Mouse (Mus musculus): ENCODE results near the gene Vtn. TPM values are rescaled to one million over a fixed set of nuclear protein-coding genes. Genes with fewer than 3 reads are reported as not detected.
A peak's percentile ranks its signal among the peaks of the same experiment; 100 is the strongest.
"Not testable (repeated sequence)": the region's sequence is repeated elsewhere in the genome, so short reads cannot be mapped to it uniquely, and the experiment has no call there.

Gene Vtn
- polyA plus RNA-seq, 1 experiment from 2014 or later: 0.39 TPM

GRCm38 (mm10) chr11:78522481-78522997 is 23.6 kb downstream of the Vtn start:
- H3K9me3 ChIP-seq: no peaks in the 10 kb centered on the region
- peaks cover 100% of the 10 kb centered on the region for H3K36me3 ChIP-seq
- H3K27me3 ChIP-seq: no peaks in the 10 kb centered on the region
- H3K9ac ChIP-seq: no peak overlapping the region
- ATAC-seq (ENCODE audit: low FRiP score, low read depth): no peak
- no peaks in the 10 kb centered on the region for H3K4me1 ChIP-seq
- no peak overlapping the region for H3K4me3 ChIP-seq
- H3K4me2 ChIP-seq (replicated peaks): no peak overlapping the region
- no peak overlapping the region for H3K27ac ChIP-seq
- WGBS: 89% methylated on average over 1 of the region's 1 CpGs

GRCm38 (mm10) chr11:78523241-78523955 is 24.5 kb downstream of the Vtn start:
- H3K36me3 ChIP-seq: peaks cover 100% of the 10 kb centered on the region
- H3K9me3 ChIP-seq: no peaks in the 10 kb centered on the region
- no peak overlapping the region for H3K9ac ChIP-seq
- no peaks in the 10 kb centered on the region for H3K4me1 ChIP-seq
- ATAC-seq (ENCODE audit: low FRiP score, low read depth): no peak
- no peak overlapping the region for H3K4me3 ChIP-seq
- WGBS: 90% methylated on average over 9 of the region's 9 CpGs
- no peaks in the 10 kb centered on the region for H3K27me3 ChIP-seq
- no peak overlapping the region for H3K4me2 ChIP-seq (replicated peaks)
- H3K27ac ChIP-seq: no peak overlapping the region

- Histone ChIP-seq H3K9ac (no peak overlapping the region), H3K4me2 (replicated peaks) (no peak overlapping the region), H3K9me3 (no peaks in the 10 kb centered on the region), H3K4me3 (no peak overlapping the region), H3K4me1 (no peaks in the 10 kb centered on the region), H3K36me3 (peaks cover 100% of the 10 kb centered on the region), H3K27me3 (no peaks in the 10 kb centered on the region), H3K27ac (no peak overlapping the region)
- 81% methylated on average over 2 of the region's 2 CpGs for WGBS
- ATAC-seq (ENCODE audit: low FRiP score, low read depth): no peak
Observed at GRCm38 (mm10) chr11:78524838-78525237, 25.9 kb downstream of the Vtn start.

- Histone ChIP-seq H3K4me2 (replicated peaks) (no peak overlapping the region), H3K4me1 (no peaks in the 10 kb centered on the region), H3K9me3 (no peaks in the 10 kb centered on the region), H3K9ac (no peak overlapping the region), H3K27ac (no peak overlapping the region), H3K4me3 (no peak overlapping the region), H3K27me3 (no peaks in the 10 kb centered on the region), H3K36me3 (peaks cover 79% of the 10 kb centered on the region)
- WGBS: 91% methylated on average over 9 of the region's 9 CpGs
- no peak for ATAC-seq (ENCODE audit: low FRiP score, low read depth)
Observed at GRCm38 (mm10) chr11:78528714-78529113, 29.8 kb downstream of the Vtn start.

GRCm38 (mm10) chr11:78530001-78530400 is 31.1 kb downstream of the Vtn start:
- WGBS: 93% methylated on average over 12 of the region's 12 CpGs
- H3K4me3 ChIP-seq: no peak overlapping the region
- no peaks in the 10 kb centered on the region for H3K9me3 ChIP-seq
- H3K9ac ChIP-seq: no peak overlapping the region
- peaks cover 9% of the 10 kb centered on the region for H3K4me1 ChIP-seq
- H3K27ac ChIP-seq: no peak overlapping the region
- H3K4me2 ChIP-seq (replicated peaks): no peak overlapping the region
- peaks cover 66% of the 10 kb centered on the region for H3K36me3 ChIP-seq
- no peak for ATAC-seq (ENCODE audit: low FRiP score, low read depth)
- no peaks in the 10 kb centered on the region for H3K27me3 ChIP-seq

GRCm38 (mm10) chr11:78531046-78531445 is 32.2 kb downstream of the Vtn start:
- no peak for ATAC-seq (ENCODE audit: low FRiP score, low read depth)
- Histone ChIP-seq H3K27ac (no peak overlapping the region), H3K27me3 (no peaks in the 10 kb centered on the region), H3K4me2 (replicated peaks) (no peak overlapping the region), H3K4me1 (peaks cover 12% of the 10 kb centered on the region), H3K4me3 (no peak overlapping the region), H3K9ac (no peak overlapping the region), H3K9me3 (no peaks in the 10 kb centered on the region), H3K36me3 (peaks cover 56% of the 10 kb centered on the region)
- 77% methylated on average over 6 of the region's 6 CpGs for WGBS

- H3K27ac ChIP-seq; H3K4me3 ChIP-seq; H3K4me2 ChIP-seq (replicated peaks); ATAC-seq (ENCODE audit: low FRiP score, low read depth); H3K27me3 ChIP-seq; H3K9me3 ChIP-seq; H3K9ac ChIP-seq: not testable (repeated sequence)
- H3K4me1 ChIP-seq: peaks cover 12% of the 10 kb centered on the region
- H3K36me3 ChIP-seq: peaks cover 51% of the 10 kb centered on the region
- 89% methylated on average over 10 of the region's 10 CpGs for WGBS
Observed at GRCm38 (mm10) chr11:78531515-78531914, 32.6 kb downstream of the Vtn start.

GRCm38 (mm10) chr11:78534516-78534915 is 35.6 kb downstream of the Vtn start:
- Histone ChIP-seq H3K4me1 (peaks cover 26% of the 10 kb centered on the region), H3K4me2 (replicated peaks) (peak overlapping the region; percentile 82), H3K36me3 (peaks cover 33% of the 10 kb centered on the region), H3K9ac (peak overlapping the region; percentile 79), H3K9me3 (no peaks in the 10 kb centered on the region), H3K27ac (no peak overlapping the region), H3K4me3 (peak overlapping the region; percentile 84), H3K27me3 (no peaks in the 10 kb centered on the region)
- 84% methylated on average over 4 of the region's 4 CpGs for WGBS
- ATAC-seq (ENCODE audit: low FRiP score, low read depth): no peak

- Histone ChIP-seq H3K9me3 (no peaks in the 10 kb centered on the region), H3K36me3 (peaks cover 33% of the 10 kb centered on the region), H3K9ac (peak overlapping the region; percentile 79), H3K27ac (peak overlapping the region; percentile 92), H3K4me2 (replicated peaks) (peak overlapping the region; percentile 82), H3K27me3 (no peaks in the 10 kb centered on the region), H3K4me1 (peaks cover 26% of the 10 kb centered on the region), H3K4me3 (peak overlapping the region; percentile 84)
- no peak; the same call in 1 of the 2 replicates for ATAC-seq (ENCODE audit: low FRiP score, low read depth)
- under 1% methylated on average over 23 of the region's 23 CpGs for WGBS
Observed at GRCm38 (mm10) chr11:78535376-78536079, 36.6 kb downstream of the Vtn start.

GRCm38 (mm10) chr11:78536080-78536689 is 37.3 kb downstream of the Vtn start, which contains the start of the genes Tnfaip1 and Ift20:
Tnfaip1 (minus strand) TSS chr11:78536332.
Ift20 (plus strand) TSS chr11:78536361.
- H3K9ac ChIP-seq: peak within 1 kb of the TSS; percentile 88
- peaks cover 26% of the 10 kb centered on the region for H3K4me1 ChIP-seq
- H3K9me3 ChIP-seq: no peaks in the 10 kb centered on the region
- H3K4me2 ChIP-seq (replicated peaks): peak within 1 kb of the TSS; percentile 87
- H3K36me3 ChIP-seq: peaks cover 32% of the 10 kb centered on the region
- H3K27me3 ChIP-seq: no peaks in the 10 kb centered on the region
- ATAC-seq (ENCODE audit: low FRiP score, low read depth): peak; percentile 99
- H3K27ac ChIP-seq: peak within 1 kb of the TSS; percentile 92
- WGBS: under 1% methylated on average over 52 of the region's 52 CpGs
- peak within 1 kb of the TSS; percentile 84 for H3K4me3 ChIP-seq

GRCm38 (mm10) chr11:78536690-78537084 is 37.8 kb downstream of the Vtn start:
- Histone ChIP-seq H3K4me2 (replicated peaks) (peak overlapping the region; percentile 87), H3K27me3 (no peaks in the 10 kb centered on the region), H3K27ac (peak overlapping the region; percentile 87), H3K36me3 (peaks cover 35% of the 10 kb centered on the region), H3K9me3 (no peaks in the 10 kb centered on the region), H3K4me3 (peak overlapping the region; percentile 84), H3K9ac (peak overlapping the region; percentile 88), H3K4me1 (peaks cover 26% of the 10 kb centered on the region)
- 3% methylated on average over 14 of the region's 14 CpGs for WGBS
- peak; percentile 1; the same call in 1 of the 2 replicates for ATAC-seq (ENCODE audit: low FRiP score, low read depth)

- H3K9ac ChIP-seq: no peak overlapping the region
- WGBS: 81% methylated on average over 3 of the region's 3 CpGs
- no peak for ATAC-seq (ENCODE audit: low FRiP score, low read depth)
- H3K27me3 ChIP-seq: no peaks in the 10 kb centered on the region
- H3K4me1 ChIP-seq: peaks cover 14% of the 10 kb centered on the region
- no peak overlapping the region for H3K27ac ChIP-seq
- H3K4me2 ChIP-seq (replicated peaks): no peak overlapping the region
- no peaks in the 10 kb centered on the region for H3K9me3 ChIP-seq
- no peak overlapping the region for H3K4me3 ChIP-seq
- peaks cover 66% of the 10 kb centered on the region for H3K36me3 ChIP-seq
Observed at GRCm38 (mm10) chr11:78540358-78540757, 41.5 kb downstream of the Vtn start.
